Mouse (Mus musculus) common myeloid progenitor, adult 5-6 weeks (primary cell): ENCODE results near the gene Pex14. TPM values are rescaled to one million over a fixed set of nuclear protein-coding genes. Genes with fewer than 3 reads are reported as not detected.

Source experiments
- ATAC-seq: replicated peaks from 2 replicates; pipeline ENCODE4 v1.8.0; 2016; ENCODE audit warnings: low read depth, mild to moderate bottlenecking, moderate TSS enrichment, inconsistent platforms; ENCODE audit not compliant: poor library complexity, severe bottlenecking
- total RNA-seq: library from RNA; stranded (forward); fragments of 200-1000, 187-1606 nt; gene quantifications from 2 replicates; pipeline ENCODE4 v1.2.3, GENCODE M21; 2017

The Pex14 gene
- total RNA-seq, 1 experiment from 2014 or later, result 12.1 TPM

DNA sequence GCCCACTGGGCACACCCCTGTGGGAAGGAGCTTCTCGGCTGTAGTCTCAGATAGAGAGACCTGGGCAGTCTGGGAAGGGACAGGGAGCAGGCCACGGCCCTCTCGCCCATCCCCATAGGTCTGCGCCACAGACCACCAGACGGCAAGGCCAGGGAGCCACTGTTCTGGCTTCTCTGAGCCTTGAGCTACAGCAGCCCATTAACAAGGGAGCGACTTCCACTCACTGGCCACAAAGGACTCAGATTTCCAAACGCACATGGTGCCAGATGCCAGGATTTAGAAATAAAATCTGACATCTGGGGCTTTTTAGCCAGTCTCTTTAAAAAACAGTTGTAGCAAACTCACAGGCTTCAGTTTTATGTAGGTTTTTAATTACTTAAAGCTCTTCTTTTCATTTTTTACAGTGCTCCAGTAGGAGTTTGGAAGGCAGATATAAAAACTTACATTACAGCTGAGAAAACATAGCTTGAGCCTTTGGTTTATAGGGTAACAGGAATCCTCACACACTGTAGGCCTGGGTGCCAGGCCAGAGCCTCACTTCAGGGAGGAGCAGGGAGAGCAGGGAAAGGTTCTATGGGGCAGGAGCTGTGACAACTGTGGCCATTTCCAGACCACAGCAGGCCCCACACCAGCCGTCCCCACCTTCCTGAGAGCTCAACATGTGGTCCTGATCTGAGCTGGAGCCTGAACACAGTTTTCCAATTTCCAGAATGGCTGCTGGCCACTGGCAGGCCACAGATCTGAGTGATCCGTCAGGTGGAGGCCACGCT lies 134.9 kb downstream of the Pex14 start:
- no peak for ATAC-seq

DNA sequence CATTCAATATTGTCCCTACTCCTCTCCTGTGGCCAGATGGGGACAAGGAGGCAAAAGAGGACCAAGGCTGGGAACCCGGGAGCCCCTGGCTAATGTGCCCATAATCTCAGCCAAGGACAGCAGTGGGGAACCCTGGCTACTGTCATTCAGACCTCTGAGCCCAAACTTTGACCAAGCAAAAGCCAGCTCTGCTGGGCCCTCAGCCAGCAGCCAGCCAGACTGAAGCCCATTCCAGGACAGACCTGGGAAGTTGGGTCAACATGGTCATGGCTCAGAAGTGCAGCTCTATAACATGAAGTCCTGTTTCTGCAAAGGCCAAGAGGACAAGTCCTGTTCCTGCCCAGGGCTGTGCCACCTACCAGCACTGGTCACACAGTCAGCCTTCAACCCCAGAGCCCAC lies 137.6 kb downstream of the Pex14 start:
- ATAC-seq, result no peak

DNA sequence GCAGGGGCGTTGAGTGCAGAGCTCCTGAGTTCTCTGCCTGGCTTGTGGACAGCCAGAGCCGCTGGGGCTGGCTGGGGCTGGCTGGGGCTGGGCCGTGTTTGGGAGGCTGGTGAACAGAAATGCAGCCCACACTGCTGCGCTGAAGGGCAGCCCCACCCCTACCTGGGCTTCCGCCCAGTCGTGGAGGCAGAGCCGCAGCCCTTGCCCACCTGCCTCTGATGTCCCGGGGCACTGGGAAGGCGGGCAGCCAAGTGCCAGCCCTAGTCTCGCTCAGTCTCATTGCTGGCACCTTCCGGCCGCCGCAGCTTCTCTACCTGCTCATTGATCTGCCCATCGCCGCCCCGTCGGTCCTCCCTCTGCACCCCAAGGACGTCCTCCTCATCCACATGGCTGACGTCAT lies 138.6 kb downstream of the Pex14 start:
- no peak for ATAC-seq

DNA sequence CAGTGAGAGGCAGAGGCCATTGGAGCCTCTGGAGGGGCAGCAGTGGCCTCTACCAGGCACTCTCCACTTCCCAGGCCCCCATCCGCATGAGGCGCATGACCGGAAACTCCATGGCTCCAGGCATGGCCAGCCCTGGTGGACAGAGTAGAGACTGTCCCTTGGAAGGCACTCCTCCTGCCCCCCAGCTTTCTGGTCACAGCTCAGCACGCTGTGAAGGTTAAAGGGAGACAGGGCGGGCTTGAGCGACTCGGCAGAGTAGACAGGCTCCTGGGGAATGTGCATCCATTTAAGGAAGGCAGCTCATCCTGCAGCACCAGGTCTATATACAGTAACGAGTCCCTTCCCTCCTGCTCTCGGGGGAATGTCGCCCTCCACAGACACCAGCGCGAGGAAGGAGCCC lies 139.7 kb downstream of the Pex14 start:
- no peak for ATAC-seq

DNA sequence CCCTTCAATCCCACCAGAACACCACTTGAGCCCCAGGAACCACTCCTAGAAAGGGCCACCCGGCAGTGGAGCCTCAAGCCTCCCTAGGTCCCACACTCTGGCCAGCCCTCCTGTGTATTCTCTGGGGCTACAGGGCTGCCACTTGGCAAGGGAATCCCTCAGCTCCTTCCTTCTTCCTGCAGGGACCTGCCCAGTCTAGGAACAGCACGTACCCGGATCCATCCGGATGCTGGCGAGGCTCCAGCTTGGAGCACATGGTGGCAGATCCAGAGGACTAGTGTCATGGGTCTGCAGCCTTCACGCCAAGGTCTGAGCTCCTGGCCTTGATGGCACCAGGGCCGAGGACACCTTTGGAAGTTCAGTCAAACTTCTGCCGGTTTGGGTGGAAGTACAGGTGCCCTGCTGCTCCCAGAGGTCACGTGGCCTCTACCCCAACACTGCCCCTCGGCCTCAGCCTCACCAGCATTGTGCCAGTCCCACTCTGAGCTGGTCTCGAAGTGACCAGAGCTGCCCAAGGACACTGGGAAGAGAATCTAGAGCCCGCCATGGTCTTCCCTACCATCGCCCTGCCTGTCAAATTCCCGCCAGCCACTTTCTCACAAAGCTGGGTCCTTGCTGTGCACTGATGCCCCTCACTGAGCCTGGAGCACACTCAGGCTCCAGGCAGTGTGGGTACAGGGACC lies 144.4 kb downstream of the Pex14 start:
- no peak for ATAC-seq

DNA sequence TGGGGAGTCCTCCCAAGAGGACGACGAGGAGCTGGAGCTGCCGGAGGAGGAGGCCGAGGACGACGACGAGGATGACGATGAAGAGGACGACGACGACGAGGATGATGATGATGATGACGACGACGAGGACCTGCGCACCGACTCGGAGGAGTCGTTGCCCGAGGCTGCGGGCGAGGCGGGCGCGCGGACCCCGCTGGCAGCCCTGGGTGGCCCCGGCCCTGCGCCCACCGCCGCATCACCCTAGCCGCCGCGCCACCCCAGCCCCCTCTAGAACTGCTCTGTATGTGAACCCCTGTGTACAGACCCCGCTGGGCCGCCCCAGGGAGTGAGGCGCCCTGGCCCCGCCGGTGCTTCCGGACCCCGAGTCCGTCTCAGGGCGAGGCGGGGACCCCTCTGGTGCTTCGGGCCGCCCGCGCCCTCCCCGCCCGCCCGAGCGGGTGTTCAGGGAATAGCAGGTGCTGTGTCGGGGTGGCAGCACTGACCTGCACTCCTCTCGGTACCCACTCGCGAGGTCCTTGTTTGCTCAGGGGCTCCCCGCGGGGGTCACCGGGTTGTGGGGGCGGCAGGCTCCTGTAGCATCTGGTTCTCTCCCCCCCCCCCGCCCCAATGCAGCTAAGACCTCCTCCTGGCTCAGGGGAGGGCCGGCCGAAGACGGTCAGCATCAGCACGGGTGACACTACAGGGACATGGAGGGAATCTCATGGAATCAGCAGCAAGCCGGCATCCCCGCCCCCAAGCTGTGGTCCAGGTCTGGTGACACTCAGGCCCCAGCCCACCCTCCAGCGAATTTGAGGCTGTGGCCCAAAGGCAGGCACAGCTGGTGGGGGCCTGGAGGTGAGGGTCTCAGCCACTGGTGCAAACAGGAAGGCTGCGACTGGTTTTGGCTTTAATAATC lies 147.1 kb downstream of the Pex14 start:
- no peak for ATAC-seq

DNA sequence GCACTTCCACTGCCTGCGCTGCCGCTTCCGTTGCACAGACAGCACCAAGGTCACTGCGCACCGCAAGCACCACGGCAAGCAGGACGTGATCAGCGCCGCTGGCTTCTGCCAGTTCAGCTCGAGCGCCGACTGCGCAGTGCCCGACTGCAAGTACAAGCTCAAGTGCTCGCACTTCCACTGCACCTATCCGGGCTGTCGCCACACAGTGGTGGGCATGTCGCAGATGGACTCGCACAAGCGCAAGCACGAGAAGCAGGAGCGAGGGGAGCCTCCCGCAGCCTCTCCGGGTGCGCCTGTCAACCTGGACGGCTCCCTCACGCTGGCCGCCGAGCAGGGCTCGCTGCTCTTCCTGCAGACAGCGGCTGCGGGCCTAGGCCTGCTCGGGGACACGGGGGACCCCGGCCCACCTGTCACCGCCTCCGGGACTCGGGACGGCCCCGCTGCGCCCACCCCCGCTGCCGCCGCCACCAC lies 147.8 kb downstream of the Pex14 start:
- ATAC-seq, result no peak

DNA sequence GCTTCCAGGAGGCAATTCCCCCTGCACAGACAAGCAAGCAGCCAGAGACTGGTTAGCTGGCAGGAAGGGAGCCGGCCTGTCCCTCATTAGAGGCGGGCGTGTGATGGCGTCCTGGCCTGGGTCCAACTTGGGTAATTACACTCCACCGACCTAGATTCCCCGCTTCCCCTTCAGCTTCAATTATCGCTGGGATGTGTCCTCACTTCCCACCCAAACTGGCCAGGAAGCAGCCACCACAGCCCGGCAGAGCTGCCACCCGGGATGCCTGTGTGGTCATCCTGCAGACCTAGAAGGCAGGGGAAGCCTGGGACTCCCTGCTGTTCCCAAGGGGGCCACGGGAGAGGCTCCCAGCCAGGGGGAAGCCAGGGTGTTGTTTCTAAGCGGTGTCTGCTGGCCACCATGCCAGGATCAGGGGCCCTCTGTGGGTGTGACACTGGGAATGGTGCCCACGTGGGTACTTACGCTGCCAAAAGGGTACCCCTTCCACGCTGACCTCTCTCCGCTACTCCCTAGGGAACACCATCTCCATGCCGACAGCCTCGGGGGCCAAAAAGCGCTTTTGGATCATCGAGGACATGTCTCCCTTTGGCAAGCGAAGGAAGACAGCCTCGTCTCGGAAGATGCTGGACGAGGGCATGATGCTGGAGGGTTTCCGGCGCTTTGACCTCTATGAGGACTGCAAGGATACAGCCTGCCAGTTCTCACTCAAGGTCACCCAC lies 148.6 kb downstream of the Pex14 start:
- ATAC-seq, result no peak

DNA sequence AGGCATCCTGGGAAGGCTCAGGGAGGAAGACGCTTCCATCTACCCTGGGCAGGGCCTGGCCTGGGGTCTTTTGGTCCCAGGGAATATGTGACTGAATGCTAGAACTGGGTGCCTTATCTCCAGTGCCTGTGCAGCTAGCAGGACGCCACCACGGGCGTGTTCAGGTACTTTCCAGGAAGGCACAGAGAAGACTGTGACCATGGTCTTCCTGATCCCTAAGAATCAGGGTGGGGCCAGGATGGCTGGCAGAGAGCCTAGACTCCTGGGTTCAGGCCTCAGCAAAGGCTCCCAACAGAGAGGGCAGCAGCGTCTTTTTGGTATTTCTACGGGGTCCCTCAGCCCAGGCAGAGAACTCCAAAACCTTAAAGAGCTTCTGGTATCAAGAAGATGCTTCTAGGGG lies 149.2 kb downstream of the Pex14 start:
- ATAC-seq, result no peak

DNA sequence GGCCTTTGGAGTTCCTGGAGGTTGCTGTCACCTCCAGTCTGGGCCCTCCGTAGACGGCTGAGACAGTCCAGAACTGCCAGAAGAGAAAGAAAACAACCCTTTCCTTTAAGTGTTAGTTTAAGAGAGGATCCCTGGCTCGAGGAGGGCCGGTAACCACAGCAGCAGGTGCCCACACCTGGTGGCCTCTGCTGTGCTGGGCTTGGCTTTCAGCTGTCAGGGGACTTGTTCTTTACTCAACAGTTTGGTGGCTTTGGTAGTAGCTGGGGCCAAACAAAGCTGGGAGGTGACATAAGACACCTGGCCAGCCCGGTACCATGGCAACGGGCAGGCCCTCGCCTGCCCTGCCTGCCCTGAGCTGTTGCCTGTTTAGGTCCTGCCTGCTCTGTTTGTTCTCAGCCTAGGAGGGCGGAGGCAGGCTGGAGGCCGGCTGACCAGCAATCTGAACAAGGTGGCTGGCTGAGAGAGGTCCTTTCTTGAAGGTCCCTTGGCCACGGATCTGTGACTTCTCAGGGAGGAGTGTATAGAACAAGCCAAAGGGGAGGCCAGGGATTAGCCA lies 151.8 kb downstream of the Pex14 start:
- no peak for ATAC-seq

DNA sequence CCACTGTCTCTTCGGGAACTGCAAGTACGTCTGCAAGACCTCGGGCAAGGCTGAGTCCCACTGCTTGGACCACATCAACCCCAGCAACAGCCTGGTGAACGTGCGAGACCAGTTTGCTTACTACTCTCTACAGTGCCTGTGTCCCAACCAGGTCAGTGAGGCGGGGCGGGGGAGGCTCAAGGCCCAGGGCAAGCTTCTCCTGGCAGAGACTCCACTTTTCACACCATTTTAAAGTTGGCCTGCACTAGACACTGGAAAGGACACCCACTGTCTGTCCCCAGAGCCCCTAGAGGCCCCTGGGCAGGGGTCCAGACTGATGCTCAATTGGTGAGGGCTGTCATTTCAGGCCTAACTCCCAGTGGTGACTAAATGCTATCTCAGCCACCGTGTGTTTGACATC lies 153.6 kb downstream of the Pex14 start:
- ATAC-seq, result no peak

DNA sequence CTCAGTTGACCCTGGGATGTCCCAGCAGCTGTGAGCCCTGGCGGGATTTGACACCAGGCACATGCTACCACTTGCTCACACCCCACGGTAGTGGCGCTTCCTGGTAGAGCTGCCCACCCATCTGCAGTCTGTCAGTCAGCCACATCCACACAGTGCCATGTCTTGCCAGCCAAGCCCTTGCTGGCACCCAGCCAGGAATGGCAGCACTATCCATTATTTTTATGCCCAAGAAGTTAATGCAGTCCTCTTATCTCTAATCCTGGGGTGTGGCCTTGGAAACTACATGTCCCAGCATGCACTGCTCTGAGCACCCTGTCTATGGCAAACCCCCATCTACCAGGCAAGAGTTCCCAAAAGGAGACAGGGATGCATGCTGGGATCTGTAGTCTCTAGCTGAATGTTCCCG lies 154.2 kb downstream of the Pex14 start:
- ATAC-seq, result no peak

DNA sequence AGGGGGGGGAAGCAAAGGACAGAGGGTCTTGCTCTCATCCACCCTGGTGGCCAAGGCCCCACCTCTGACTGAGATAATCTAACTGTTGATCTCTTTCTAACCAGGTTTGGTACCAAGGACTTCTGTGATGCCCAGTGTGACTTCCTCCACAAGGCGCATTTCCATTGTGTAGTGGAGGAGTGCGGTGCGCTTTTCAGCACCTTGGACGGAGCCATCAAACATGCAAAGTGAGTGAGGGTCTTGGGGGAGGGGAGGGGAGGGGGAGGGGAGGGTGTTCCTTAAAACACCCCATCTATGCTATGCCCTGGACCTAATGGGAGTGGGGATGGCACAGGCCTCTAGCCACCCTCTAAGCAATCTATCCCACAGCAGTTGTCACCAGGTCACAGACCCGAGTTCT lies 156.6 kb downstream of the Pex14 start:
- no peak for ATAC-seq

DNA sequence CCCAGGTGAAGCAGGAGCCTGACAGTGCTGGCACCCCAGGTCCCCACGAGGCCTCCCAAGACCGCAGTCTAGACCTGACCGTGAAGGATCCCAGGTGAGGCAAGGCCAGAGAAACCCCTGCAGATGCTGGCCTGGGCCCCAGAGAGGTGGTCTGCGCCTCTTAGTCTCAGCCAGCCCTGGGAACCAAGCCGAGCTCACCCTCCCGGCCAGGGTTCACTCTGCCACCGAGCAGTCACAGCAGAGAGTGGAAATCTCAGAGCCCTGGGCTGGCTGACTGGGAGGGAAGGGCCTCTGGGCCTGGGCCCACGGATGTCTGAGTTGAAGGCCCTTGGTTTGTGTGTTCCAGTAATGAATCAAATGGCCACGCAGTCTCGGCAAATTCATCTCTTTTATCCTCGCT lies 158.4 kb downstream of the Pex14 start:
- peak; percentile 4 for ATAC-seq

DNA sequence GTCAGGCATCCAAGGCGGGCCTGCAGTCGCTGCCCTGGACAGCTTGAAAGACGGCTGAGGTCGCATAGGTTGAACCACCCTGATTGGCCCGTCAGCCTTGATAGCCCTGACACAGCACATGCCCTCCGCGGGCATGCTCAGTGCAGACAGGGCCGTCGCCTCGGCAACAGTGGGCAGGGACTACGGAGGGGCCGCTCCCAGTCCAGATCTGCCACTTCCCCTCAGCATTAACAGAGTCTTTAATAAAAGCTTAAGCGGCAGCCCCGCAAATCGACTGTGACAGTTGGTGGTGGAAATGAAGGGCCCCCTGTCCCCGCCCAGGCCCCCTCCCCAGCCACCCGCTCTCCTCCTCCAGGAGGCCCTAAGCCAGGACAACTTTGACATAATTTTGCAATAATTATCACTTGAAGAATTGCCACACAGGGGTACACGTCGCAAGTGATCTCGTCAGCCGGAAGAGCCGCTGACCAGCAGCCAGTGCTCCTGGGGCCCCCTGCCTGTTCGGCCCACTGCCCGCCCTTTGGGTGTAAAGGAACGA lies 158.9 kb downstream of the Pex14 start:
- ATAC-seq, result peak; percentile 94

DNA sequence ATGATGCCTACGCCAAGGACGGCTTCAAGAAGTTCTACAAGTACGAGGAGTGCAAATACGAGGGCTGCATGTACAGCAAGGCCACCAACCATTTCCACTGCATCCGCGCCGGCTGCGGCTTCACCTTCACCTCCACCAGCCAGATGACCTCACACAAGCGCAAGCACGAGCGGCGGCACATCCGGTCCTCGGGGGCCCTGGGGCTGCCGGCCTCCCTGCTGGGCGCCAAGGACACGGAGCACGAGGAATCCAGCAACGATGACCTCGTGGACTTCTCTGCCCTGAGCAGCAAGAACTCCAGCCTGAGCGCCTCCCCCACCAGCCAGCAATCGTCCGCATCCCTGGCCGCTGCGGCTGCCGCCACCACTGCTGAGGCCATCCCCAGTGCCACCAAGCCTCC lies 161.1 kb downstream of the Pex14 start:
- ATAC-seq, result no peak

DNA sequence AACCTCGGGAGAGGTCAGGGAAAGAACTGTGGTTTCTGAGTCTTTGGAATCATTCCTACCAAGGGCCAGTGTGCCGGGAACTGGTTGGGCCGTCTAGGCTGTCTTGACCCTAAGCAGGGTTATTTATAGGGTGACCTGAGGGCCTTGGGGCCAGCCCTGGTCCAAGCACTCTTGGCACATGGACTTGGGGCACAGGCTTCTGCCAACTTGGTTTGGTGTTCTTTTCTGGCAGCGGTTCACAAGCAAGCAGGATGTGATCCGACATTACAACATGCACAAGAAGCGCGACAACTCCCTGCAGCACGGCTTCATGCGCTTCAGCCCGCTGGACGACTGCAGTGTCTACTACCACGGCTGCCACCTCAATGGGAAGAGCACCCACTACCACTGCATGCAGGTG lies 162.9 kb downstream of the Pex14 start:
- no peak for ATAC-seq

DNA sequence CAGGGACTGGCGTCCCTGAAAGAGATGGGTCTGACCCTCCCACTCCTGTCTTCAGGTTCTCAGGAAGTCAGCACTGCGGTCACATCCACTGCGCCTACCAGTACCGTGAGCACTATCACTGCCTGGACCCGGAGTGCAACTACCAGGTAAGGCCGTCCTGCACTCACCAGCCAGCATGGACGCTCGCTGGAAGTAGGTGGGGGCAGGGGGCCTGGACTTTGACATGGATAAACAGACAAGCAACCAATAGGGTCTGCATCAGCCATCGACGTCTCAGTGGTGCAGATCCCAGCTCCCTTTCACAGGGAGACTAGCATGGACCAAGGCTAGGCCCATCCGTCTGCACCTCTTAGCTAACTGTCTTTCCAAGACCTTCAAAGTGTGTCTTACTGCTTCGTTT lies 163.6 kb downstream of the Pex14 start:
- ATAC-seq, result no peak

DNA sequence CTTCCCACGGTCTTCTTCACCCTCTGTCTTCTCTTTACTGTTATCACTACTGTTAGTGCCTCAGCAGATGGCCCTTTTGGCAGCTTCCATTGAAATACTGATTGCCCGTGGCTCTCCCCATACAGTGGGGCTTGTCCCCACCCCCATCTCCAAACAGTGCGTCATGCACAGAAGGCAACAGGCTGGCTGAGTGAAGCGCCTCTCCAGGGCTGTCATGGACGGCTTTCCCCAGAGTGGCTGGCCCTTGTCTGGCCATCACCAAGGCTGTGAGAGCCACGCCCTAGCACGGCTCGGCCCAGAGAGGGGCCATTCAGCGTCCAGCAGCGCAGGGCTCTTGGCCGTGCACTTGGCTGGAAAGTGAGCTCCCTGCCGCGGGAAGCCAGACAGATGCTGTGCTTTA lies 164.5 kb downstream of the Pex14 start:
- ATAC-seq, result no peak

DNA sequence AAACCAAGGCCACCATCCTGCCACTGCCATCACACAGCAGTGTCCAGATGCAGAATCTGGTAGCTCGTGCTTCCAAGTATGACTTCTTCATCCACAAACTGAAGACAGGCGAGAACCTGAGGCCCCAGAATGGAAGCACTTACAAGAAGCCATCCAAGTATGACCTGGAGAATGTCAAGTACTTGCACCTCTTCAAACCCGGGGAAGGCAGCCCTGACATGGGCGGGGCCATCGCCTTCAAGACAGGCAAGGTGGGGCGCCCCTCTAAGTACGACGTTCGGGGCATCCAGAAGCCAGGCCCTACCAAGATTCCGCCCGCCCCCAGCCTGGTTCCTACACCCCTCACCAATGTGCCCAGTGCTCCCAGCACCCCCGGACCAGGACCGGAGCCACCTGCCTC lies 166.6 kb downstream of the Pex14 start:
- no peak for ATAC-seq
